Mouse (Mus musculus) bone marrow macrophage, adult 2 months (primary cell): ENCODE measurements around the gene Cep70.

Experiments
- CTCF ChIP-seq: IDR thresholded peaks from 2 replicates; pipeline ENCODE4 v1.5.1; 2012; ENCODE audit warnings: low read depth, mild to moderate bottlenecking, low read length, moderate library complexity
- POLR2A ChIP-seq: IDR thresholded peaks from 2 replicates; pipeline ENCODE4 v1.6.1; 2012; ENCODE audit warnings: mild to moderate bottlenecking, low read depth, low read length, borderline replicate concordance

DNA sequence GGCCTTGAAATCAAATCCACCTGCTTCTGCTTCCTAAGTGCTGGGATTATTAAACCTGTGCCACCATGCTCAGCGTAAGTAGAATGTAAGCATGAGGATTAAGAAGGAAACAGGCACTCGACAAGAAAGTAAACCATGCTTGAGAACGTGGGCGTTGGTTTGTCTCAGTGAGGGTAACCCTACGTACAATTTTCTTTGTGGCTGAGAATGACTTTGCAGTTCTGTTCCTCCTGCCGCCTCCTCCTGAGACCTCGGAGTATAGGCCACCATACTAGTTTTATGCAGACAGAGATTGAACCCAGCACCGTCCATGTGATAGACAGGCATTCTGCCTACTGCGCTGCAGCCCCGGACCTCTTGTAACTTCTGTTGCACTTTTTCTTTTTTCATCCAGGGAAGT, 10.7 kb downstream of the Cep70 start:
- TF ChIP-seq POLR2A (no peak), CTCF (no peak)
